Mouse (Mus musculus) brain, embryonic 14.5 days (tissue): ENCODE results near the gene Gucd1. TPM values are rescaled to one million over a fixed set of nuclear protein-coding genes. Genes with fewer than 3 reads are reported as not detected.

ENCODE experiments used
- DNase-seq: peaks from one replicate; pipeline ENCODE4 v3.0.0-alpha.2; 2011; ENCODE audit warnings: low read depth
- CTCF ChIP-seq: fragments of 200-500 bp; IDR thresholded peaks from 2 replicates; pipeline ENCODE4 v1.5.1; 2012; ENCODE audit warnings: inconsistent platforms, mild to moderate bottlenecking, moderate library complexity, borderline replicate concordance; ENCODE audit not compliant: insufficient read depth, insufficient read length; ENCODE audit errors: extremely low read depth
- POLR2A ChIP-seq: fragments of 200-500 bp; IDR thresholded peaks from 2 replicates; pipeline ENCODE4 v1.6.1; 2012; ENCODE audit warnings: mild to moderate bottlenecking, inconsistent platforms, borderline replicate concordance; ENCODE audit not compliant: poor library complexity, insufficient read depth, insufficient read length, severe bottlenecking; ENCODE audit errors: extremely low read depth
- polyA plus RNA-seq: library from polyadenylated mRNA; depleted of rRNA; stranded (reverse); fragments of >200 nt; gene quantifications from 2 replicates; pipeline ENCODE4 v1.2.3, GENCODE M21; 2012

The Gucd1 gene
- polyA plus RNA-seq, 1 experiment: 33.2 TPM

DNA sequence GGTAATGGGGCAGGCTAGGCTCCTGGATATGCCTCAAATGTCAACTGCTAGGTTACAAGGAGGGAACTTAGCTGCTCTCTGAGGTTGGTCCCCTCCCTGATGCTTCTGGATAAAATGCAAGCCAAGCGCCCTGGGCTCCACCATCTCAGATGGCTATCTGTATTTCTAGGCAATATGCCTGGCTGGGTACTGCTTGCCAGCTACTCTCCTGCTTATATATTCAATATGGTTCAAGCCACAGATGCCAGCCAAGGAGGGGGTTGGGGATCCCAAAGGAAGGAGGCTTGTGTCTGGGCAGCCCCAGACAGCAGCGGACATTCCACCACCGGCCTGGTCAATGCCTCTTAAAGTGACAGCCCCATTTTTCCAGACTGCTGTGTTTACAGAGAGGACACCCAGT lies 40.7 kb upstream of the Gucd1 start:
- TF ChIP-seq POLR2A (no peak), CTCF (no peak)
- DNase-seq: peak; percentile 91

DNA sequence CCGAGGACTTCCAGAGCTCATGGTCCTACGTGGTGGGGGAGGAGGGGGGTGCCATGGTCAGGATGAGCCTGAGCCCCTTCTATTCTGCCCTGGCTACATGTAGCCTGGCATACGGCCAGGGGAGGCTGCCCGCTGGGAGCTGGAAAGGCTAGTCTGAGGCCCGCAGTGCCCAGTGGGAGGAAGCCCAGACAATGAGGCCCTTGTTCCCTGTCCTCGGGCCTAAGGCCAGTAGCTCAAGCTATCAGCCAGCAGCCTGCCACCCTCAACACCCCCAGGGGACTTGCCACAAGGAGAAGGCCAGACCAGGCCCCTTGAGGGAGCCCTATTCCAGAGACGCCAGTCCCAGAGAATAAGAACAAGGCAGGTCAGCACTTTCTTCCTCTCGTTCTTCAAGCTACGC lies 38.3 kb upstream of the Gucd1 start:
- TF ChIP-seq CTCF (no peak), POLR2A (no peak)
- DNase-seq: peak; percentile 96

DNA sequence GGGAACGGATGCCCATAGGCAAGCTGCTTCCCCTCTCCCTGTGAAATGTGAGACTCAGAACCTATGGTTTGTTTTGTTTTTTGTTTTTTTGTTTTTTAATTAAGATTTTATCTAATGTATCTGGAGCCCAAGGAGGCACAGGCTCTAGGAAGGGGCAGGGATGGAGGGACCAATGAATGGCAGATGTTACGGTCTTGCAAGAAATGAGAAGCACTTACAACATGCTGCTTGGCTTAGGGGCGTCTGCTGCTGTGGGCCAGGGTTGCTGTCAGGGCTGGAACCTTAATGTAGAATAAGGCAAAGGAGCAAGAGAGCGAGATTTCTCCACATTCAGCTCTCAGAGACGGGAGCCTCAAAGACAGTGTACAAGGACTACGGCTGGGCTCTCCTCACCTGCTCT lies 37.8 kb upstream of the Gucd1 start:
- TF ChIP-seq CTCF (no peak), POLR2A (no peak)
- DNase-seq: peak; percentile 17

DNA sequence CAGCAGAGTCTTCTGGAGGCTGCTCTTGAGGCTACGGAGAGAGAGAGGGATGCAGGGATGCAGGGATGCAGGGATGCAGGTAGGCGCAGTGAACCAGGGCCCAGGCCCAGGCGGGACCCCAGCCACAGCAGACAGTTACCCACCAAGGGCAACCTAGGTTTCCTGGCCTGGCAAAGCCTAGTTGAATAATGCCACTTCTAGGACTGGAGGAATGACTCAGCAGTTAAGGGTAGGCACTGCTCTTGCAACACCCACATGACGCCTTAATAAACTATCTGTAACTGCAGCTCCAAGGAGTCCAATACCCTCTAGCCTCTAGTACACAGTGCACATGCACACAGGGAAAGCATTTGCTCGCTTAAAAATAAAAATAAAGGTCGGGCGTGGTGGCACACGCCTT lies 36.3 kb upstream of the Gucd1 start:
- TF ChIP-seq POLR2A (no peak), CTCF (no peak)
- no peak for DNase-seq

DNA sequence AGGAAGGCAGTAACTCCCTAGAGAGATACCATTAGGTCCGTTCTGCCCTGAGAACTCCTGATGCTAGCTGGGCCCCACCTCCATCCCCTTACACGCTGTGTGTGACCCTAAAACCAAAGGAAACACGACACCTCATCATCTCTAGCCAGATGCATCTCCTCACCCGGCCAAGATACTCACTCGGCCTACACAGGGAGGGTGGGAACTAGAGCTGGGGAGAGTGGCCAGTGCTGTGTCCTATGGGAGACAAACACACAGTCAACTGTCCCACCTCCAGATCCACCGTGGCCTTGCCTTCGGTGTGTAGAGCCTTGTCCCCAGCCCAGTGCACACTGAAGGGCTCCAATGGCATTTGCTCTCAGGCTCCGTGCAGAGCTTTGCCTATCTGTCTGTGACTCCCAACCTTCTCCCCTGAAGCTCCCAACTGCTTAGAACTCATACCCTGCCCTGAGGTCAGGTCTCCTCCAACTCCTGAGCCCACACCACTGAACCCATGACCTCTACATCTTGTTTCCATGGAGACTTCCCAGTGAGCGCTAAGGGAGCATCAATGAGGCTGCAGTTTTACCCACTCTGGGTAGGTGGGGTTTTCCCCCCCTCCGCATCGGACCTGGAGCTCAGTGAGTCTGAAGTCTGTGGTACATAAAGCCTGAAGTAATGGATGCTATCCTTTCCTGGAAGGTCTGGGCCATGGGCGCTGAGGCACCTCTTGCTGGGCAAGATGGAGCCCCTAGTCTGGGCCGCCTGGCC lies 35.1 kb upstream of the Gucd1 start:
- DNase-seq: no peak
- TF ChIP-seq POLR2A (no peak), CTCF (no peak)

DNA sequence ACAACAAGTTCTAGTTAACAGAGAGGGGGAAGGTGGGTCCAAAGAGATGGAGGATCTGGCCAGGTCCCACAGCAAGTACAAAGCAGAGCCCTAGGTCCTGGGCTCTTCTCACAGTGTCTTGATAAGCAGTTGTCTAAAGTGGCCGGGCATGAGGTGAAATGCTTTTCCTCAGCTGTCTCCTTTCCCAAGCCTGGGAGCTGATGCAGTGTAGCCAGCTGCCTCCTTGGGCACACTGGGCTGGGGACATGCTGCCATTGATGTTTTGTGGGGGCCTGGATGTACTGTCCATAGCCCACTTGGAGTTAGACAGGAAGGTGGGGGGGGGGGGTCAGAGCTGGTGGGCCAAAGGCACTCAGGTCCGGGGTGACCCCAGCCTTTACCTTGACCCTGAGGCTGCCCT lies 34.3 kb upstream of the Gucd1 start:
- DNase-seq: no peak
- TF ChIP-seq POLR2A (no peak), CTCF (no peak)

DNA sequence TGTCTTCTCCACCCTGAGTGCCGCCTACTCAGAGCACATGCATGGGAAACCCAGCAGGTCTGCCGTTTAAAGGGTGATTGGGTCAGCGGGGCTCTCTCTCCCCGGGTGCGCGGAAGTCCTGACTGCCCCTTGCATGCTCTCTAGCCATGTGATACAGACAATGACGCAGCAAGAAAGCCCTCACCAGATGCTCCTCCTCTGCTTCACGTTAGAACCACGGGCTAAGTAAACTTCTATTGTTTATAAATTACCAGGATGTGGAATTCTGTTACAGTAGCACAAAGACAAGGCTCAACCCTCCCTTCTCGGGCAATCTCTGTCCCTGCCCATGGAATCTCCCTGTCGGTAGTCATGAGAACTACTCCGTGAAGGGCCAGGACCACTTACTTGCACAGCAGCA lies 33.4 kb upstream of the Gucd1 start:
- no peak for DNase-seq
- TF ChIP-seq POLR2A (no peak), CTCF (no peak)

DNA sequence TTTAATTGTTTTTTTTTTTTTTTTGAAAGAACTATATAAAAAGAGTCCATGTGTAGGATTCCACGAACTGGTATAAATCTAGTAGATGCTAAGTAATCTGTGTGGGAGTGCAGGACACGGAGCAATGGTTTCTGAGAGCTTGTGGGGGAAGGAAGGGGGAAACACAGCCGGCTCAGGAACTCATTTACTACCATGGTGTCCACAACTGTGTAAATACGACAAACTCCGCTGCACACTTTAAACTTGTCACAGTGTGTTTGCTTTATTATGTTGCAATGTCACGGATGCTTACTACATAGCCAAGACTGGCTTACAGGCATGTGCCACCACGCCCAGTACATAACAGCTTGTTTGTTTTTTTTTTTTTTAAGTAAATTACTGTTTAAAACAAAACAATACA lies 32.1 kb upstream of the Gucd1 start:
- no peak for DNase-seq
- TF ChIP-seq CTCF: no peak
- no peak for TF ChIP-seq POLR2A

DNA sequence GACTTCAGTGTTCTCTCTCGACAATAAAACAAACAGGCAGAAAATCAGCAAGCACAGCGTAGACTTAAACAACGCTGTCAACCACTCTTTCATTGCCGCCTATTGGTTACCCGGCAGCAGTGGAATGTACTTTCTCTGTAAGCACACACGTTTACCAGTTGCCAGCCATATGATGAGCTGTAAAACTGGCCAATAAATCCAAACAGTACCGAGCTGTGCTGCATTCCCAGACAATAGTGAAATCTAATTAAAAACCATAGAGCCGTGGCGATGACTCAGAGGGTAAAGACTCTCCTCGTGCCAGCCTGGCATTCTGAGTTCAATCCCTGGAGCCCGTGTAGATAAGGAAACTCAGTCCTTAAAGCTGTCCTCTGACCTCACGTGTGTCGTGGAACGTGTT lies 30.7 kb upstream of the Gucd1 start:
- peak; percentile 67 for DNase-seq
- TF ChIP-seq POLR2A: no peak
- TF ChIP-seq CTCF: no peak

DNA sequence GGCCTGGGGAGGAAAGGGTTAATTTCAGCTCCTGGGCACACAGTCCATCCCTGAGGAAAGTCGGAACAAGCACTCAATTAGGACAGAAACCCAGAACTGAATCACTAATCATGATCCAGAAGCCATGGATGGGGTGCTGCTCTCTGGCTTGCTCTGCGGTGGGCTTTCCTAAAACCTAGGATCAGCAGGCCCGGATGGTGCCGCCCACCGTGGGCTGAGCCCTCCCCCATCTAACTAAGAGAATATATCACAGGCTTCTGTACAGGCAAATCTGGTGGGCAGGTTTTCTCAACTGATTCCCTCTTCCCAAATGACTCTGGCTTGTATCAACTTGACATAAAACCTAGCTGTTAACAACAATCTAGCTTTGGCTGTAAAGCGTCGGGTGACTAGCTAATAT lies 30.1 kb upstream of the Gucd1 start:
- no peak for DNase-seq
- TF ChIP-seq POLR2A (no peak), CTCF (no peak)

DNA sequence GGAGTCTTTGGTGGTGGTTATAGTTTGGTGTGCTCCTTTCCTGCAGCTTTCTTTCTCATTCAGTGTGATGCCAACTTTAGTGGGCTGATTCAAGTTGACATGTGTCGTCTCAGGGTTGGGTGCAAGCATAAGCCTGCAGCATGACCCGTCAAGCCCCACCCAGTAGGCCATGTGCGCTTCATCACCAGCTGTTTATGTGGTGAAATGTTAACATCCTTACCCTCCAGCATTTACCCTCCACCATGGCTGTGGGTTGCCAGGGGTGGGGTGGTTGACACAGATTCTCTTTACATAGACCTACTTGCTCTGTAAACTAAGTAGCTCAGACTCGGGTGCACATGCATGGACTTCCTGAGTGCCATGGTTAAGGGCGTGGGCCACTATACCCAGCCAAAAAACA lies 18.4 kb upstream of the Gucd1 start:
- TF ChIP-seq CTCF (no peak), POLR2A (no peak)
- no peak for DNase-seq

DNA sequence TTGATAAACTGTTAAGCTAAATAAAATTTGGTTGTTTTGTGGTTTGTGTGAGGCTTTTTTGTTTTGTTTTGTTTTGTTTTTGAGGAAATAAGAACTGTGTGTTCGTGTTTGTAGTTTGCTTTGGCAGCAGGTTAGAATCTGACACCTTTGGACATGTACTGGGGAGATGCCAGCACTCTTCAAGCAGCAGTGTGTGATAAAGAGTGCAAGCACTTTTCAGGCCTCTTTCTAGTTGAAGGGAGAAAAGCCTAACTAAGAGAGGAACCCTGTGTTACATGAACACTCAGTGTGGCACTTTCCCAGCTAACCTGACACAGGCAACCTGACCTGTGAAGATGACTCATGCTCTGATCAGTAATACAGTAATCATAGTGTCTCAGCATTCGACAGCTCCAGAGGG lies 17.7 kb upstream of the Gucd1 start:
- peak; percentile 8 for DNase-seq
- no peak for TF ChIP-seq POLR2A
- no peak for TF ChIP-seq CTCF

DNA sequence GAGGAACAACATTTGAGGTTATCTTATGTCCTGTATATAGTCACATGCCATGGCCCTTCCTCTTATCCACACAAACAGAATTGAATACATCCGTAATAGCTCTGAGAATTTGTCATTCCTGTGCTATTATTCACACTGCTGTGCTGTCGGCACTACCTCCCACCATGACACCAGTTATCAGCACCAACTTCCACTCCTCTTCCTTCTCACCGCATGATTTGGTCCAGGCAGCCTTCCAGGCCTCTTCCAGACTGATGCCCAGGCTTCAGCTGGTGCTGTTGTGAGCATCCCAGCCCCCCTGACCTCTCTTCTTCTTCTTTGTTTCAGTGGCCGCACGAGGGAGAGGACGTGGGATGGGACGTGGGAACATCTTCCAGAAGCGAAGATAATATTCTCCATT lies 17.2 kb upstream of the Gucd1 start:
- no peak for TF ChIP-seq CTCF
- TF ChIP-seq POLR2A: no peak
- peak; percentile 12 for DNase-seq

DNA sequence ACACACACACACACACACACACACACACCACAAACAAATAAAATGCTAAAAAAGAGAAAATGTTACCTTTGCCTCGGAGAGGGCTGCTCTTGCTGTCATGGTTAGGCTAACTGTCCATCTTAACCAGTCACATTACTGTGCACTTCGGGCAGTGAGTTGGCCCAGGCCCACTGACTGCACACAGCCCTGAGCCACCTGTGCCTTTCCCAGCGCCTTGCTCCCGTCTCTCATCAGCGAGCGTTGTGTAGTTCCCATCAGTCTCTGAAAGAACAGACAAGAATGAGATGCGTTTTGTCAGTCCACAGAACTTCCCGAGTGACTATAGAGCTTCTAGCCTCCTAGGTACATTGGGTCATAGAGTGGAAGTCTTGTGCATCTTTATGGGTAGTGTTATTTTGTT lies 16.4 kb upstream of the Gucd1 start:
- no peak for DNase-seq
- TF ChIP-seq CTCF (no peak), POLR2A (no peak)
